20 mouse cellular contexts compared by ENCODE assay signal in the genomic region with DNA sequence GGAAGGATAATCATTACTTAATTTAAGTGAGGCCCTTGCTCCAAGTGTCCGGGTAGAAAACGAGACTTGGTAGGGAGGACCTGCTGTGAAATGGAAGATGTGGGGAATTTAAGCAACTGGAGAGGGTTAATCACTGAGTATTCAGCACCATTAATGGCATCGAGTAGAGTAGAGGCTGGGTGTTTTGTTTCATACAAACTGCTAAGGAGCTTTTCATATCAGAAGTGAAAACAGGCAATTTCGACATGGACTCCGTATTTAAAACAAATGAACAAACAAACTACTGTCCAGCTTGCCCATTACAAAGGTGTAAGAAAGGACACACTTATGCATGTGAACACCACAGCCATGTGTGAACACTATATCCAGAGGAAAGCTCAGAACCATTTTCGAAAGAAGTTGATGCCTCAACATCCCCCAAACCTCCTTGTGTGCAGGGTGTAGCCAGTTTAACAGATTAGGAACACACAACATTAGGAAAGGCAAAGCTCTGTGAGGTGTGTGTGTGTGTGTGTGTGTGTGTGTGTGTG. TPM values are rescaled to one million over a fixed set of nuclear protein-coding genes. Genes with fewer than 3 reads are reported as not detected.
A peak's percentile ranks its signal among the peaks of the same experiment; 100 is the strongest.
DNase-seq lines count a peak whose midpoint lies in the region; ATAC-seq and TF ChIP-seq lines count a peak whose summit lies in the region.
"Had no signal": no experiment of that assay in that cellular context is flagged by ENCODE, and none has a peak within 500 bp of the region (broad histone marks: within the 10 kb centered on the region; RNA-seq: fewer than 3 reads in every experiment).

No protein-coding gene starts in this region.

- no peak for ATAC-seq in hindbrain, embryonic 11.5 days (ENCODE audit: low FRiP score)
- ATAC-seq in embryonic facial prominence, embryonic 13.5 days (ENCODE audit: insufficient number of reproducible peaks, insufficient read depth, low FRiP score, low TSS enrichment, low read depth), result no peak
- ATAC-seq in limb, embryonic 14.5 days (ENCODE audit: low FRiP score, low read depth), result no peak
- ATAC-seq in megakaryocyte progenitor cell, adult 5-6 weeks (replicated peaks; ENCODE audit: poor library complexity), result no peak
- ATAC-seq: intestine, embryonic 16.5 days; liver, embryonic 12.5 days had no signal

- TF ChIP-seq POLR2A in brain, embryonic 14.5 days (IDR thresholded peaks at IDR 0.05; ENCODE audit: borderline replicate concordance, extremely low read depth, insufficient read depth, insufficient read length, poor library complexity, severe bottlenecking), result no peak
- no peak for TF ChIP-seq POLR2A in limb, embryonic 14.5 days (IDR thresholded peaks at IDR 0.05; ENCODE audit: borderline replicate concordance, extremely low read depth, insufficient read depth, insufficient read length)

- H3K9me3 ChIP-seq in hindbrain, embryonic 11.5 days (ENCODE audit: control insufficient read depth, low read length), result no peaks in the 10 kb centered on the region
- no peaks in the 10 kb centered on the region for H3K9me3 ChIP-seq in hindbrain, embryonic 10.5 days
- H3K9me3 ChIP-seq in embryonic facial prominence, embryonic 13.5 days, result no peaks in the 10 kb centered on the region
- no peaks in the 10 kb centered on the region for H3K9me3 ChIP-seq in limb, embryonic 14.5 days (ENCODE audit: control insufficient read depth, low read length)
- H3K9me3 ChIP-seq: hindbrain, embryonic 15.5 days; liver, embryonic 12.5 days; lung, embryonic 15.5 days; neural tube, embryonic 13.5 days had no signal

- H3K27ac ChIP-seq in hindbrain, embryonic 11.5 days (ENCODE audit: low read depth, low read length), result no peak overlapping the region
- H3K27ac ChIP-seq in hindbrain, embryonic 10.5 days, result no peak overlapping the region
- H3K27ac ChIP-seq in embryonic facial prominence, embryonic 13.5 days, result 0 out of 2 replicates have a peak overlapping the region, but pooled peaks have one; percentile 8
- H3K27ac ChIP-seq in limb, embryonic 14.5 days (replicated peaks; ENCODE audit: low read depth, low read length), result peak overlapping the region; percentile 55; the same call in 1 of the 2 replicates
- H3K27ac ChIP-seq: hindbrain, embryonic 15.5 days; liver, embryonic 12.5 days; lung, embryonic 15.5 days; neural tube, embryonic 13.5 days had no signal

- no peak overlapping the region for H3K9ac ChIP-seq in hindbrain, embryonic 11.5 days (ENCODE audit: low read depth, low read length)
- peak overlapping the region; percentile 37 for H3K9ac ChIP-seq in embryonic facial prominence, embryonic 13.5 days
- H3K9ac ChIP-seq in limb, embryonic 14.5 days (ENCODE audit: low read depth, low read length, severe bottlenecking), result peak overlapping the region; percentile 98
- H3K9ac ChIP-seq: hindbrain, embryonic 15.5 days; liver, embryonic 12.5 days; lung, embryonic 15.5 days; neural tube, embryonic 13.5 days had no signal

- H3K36me3 ChIP-seq in hindbrain, embryonic 11.5 days (ENCODE audit: control insufficient read depth, insufficient read depth, low read length), result no peaks in the 10 kb centered on the region
- no peaks in the 10 kb centered on the region for H3K36me3 ChIP-seq in hindbrain, embryonic 10.5 days
- H3K36me3 ChIP-seq in embryonic facial prominence, embryonic 13.5 days, result no peaks in the 10 kb centered on the region
- H3K36me3 ChIP-seq in limb, embryonic 14.5 days (ENCODE audit: control insufficient read depth, insufficient read depth, low read length), result peaks cover 19% of the 10 kb centered on the region
- H3K36me3 ChIP-seq: hindbrain, embryonic 15.5 days; liver, embryonic 12.5 days; lung, embryonic 15.5 days; neural tube, embryonic 13.5 days had no signal

- no peak overlapping the region for H3K4me3 ChIP-seq in hindbrain, embryonic 11.5 days (ENCODE audit: low read depth, low read length)
- H3K4me3 ChIP-seq in hindbrain, embryonic 10.5 days, result no peak overlapping the region
- peak overlapping the region; percentile 5 for H3K4me3 ChIP-seq in embryonic facial prominence, embryonic 13.5 days
- H3K4me3 ChIP-seq in limb, embryonic 14.5 days (replicated peaks; ENCODE audit: low read length), result peak overlapping the region; percentile 80
- H3K4me3 ChIP-seq: hindbrain, embryonic 15.5 days; liver, embryonic 12.5 days; lung, embryonic 15.5 days; neural tube, embryonic 13.5 days had no signal

- peaks cover 82% of the 10 kb centered on the region for H3K27me3 ChIP-seq in hindbrain, embryonic 11.5 days (ENCODE audit: control insufficient read depth, insufficient read depth, low read length)
- H3K27me3 ChIP-seq in hindbrain, embryonic 10.5 days (ENCODE audit: insufficient read depth, poor library complexity, severe bottlenecking), result peaks cover 100% of the 10 kb centered on the region
- H3K27me3 ChIP-seq in embryonic facial prominence, embryonic 13.5 days, result peaks cover 95% of the 10 kb centered on the region
- peaks cover 12% of the 10 kb centered on the region for H3K27me3 ChIP-seq in limb, embryonic 14.5 days (ENCODE audit: control insufficient read depth, insufficient read depth, low read length)

- no peak for TF ChIP-seq CTCF in brain, embryonic 14.5 days (IDR thresholded peaks at IDR 0.05; ENCODE audit: borderline replicate concordance, extremely low read depth, insufficient read depth, insufficient read length)

- DNase-seq in hindbrain, embryonic 11.5 days (ENCODE audit: low spot score), result peak; percentile 56
- DNase-seq in hindbrain, embryonic 10.5 days (ENCODE audit: low spot score), result no peak
- DNase-seq in brain, embryonic 14.5 days (ENCODE audit: low read depth), result peak; percentile 50
- DNase-seq in limb, embryonic 14.5 days (ENCODE audit: low spot score), result no peak
- DNase-seq in left cerebral cortex, adult 9 months (ENCODE audit: low spot score in 2 of 2), result no peak
- DNase-seq: adrenal gland, postnatal 14 days; B cell, adult 2 months; cerebellum, adult 8-10 months; gastrocnemius, postnatal 14 days; kidney, postnatal 14 days; layer of hippocampus, adult 9-11 months had no signal

- H3K4me1 ChIP-seq in hindbrain, embryonic 11.5 days (replicated peaks; ENCODE audit: control insufficient read depth, insufficient read depth, low read length), result no peaks in the 10 kb centered on the region
- peaks cover 8% of the 10 kb centered on the region for H3K4me1 ChIP-seq in hindbrain, embryonic 10.5 days (replicated peaks)
- peaks cover 6% of the 10 kb centered on the region; the same call in 1 of the 2 replicates for H3K4me1 ChIP-seq in embryonic facial prominence, embryonic 13.5 days
- peaks cover 39% of the 10 kb centered on the region for H3K4me1 ChIP-seq in limb, embryonic 14.5 days (ENCODE audit: control insufficient read depth, insufficient read depth, low read length)
- H3K4me1 ChIP-seq: hindbrain, embryonic 15.5 days; liver, embryonic 12.5 days; lung, embryonic 15.5 days; neural tube, embryonic 13.5 days had no signal

- WGBS in hindbrain, embryonic 11.5 days, result 7% methylated on average over 6 of the region's 6 CpGs
- WGBS in hindbrain, embryonic 10.5 days, result 6% methylated on average over 6 of the region's 6 CpGs
- 15% methylated on average over 6 of the region's 6 CpGs for WGBS in embryonic facial prominence, embryonic 13.5 days
- WGBS in limb, embryonic 14.5 days, result 24% methylated on average over 6 of the region's 6 CpGs

- no peak overlapping the region for H3K4me2 ChIP-seq in hindbrain, embryonic 11.5 days (replicated peaks; ENCODE audit: low read depth, low read length)
- H3K4me2 ChIP-seq in embryonic facial prominence, embryonic 13.5 days, result peak overlapping the region; percentile 78
- H3K4me2 ChIP-seq in limb, embryonic 14.5 days (replicated peaks; ENCODE audit: low read depth, low read length, severe bottlenecking), result peak overlapping the region; percentile 72
- H3K4me2 ChIP-seq: hindbrain, embryonic 15.5 days; liver, embryonic 12.5 days; lung, embryonic 15.5 days; neural tube, embryonic 13.5 days had no signal

RNA-seq across cellular contexts. Expression of a gene that starts 19.6 kb away (rescaled TPM):
- 4.2 and 4.9 TPM in 2 replicates for polyA plus RNA-seq in hindbrain, embryonic 11.5 days (2014; fragmentation: Nextera tagmentation; extraction: Ambion mirVana)
- polyA plus RNA-seq in hindbrain, embryonic 10.5 days (2016; fragmentation: Nextera tagmentation; extraction: Ambion mirVana), result 2.2 and 2.3 TPM in 2 replicates
- 3.1 and 4.2 TPM in 2 replicates for polyA plus RNA-seq in brain, embryonic 14.5 days (2012; rRNA removed)
- 16.0 and 23.0 TPM in 2 replicates for polyA plus RNA-seq in embryonic facial prominence, embryonic 13.5 days (2015; fragmentation: Nextera tagmentation; extraction: Ambion mirVana)
- 66.6 and 76.3 TPM in 2 replicates for polyA plus RNA-seq in limb, embryonic 14.5 days (2012; rRNA removed)
- 25.5 and 26.6 TPM in 2 replicates for polyA plus RNA-seq in limb, embryonic 14.5 days (2014; fragmentation: Nextera tagmentation; extraction: Ambion mirVana)
- total RNA-seq in megakaryocyte progenitor cell, adult 5-6 weeks (2015), result not detected in 2 replicates
- total RNA-seq in megakaryocyte progenitor cell, adult 5-6 weeks (2017), result 0.07 TPM in 1 of 2 replicates, not detected in the other
- total RNA-seq: monocyte, adult 5-6 weeks had no signal
- polyA plus RNA-seq: liver, embryonic 12.5 days; small intestine, adult 2 months had no signal

Comparison
In these comparisons a context has a peak if more than half of its experiments do, and no peak if none do; other contexts are left out.
1. DNase-seq: peak in hindbrain, embryonic 11.5 days (single experiment) and brain, embryonic 14.5 days (single experiment); none in hindbrain, embryonic 10.5 days (single experiment), limb, embryonic 14.5 days (single experiment) and left cerebral cortex, adult 9 months (0 of 2).
2. H3K27ac ChIP-seq: peak in embryonic facial prominence, embryonic 13.5 days (single experiment) and limb, embryonic 14.5 days (single experiment); none in hindbrain, embryonic 11.5 days (single experiment) and hindbrain, embryonic 10.5 days (single experiment).
3. H3K4me3 ChIP-seq: peak in embryonic facial prominence, embryonic 13.5 days (single experiment) and limb, embryonic 14.5 days (single experiment); none in hindbrain, embryonic 11.5 days (single experiment) and hindbrain, embryonic 10.5 days (single experiment).